Mouse (Mus musculus) hindlimb bud, embryonic 11.5 days (tissue): ENCODE results near the gene Rps6kc1.
A peak's percentile ranks its signal among the peaks of the same experiment; 100 is the strongest.

Experiments used
- DNase-seq: peaks from one replicate; pipeline ENCODE4 v3.0.0-alpha.2; 2012; ENCODE audit warnings: low read depth, low spot score; ENCODE audit errors: extremely low spot score

Gene Rps6kc1

GRCm38 (mm10) chr1:190901082-190901481 is 10.5 kb downstream of the Rps6kc1 start:
- DNase-seq: no peak

GRCm38 (mm10) chr1:190898899-190899575 is 12.5 kb downstream of the Rps6kc1 start:
- DNase-seq: no peak

GRCm38 (mm10) chr1:190898186-190898585 is 13.4 kb downstream of the Rps6kc1 start:
- DNase-seq: no peak

DNA sequence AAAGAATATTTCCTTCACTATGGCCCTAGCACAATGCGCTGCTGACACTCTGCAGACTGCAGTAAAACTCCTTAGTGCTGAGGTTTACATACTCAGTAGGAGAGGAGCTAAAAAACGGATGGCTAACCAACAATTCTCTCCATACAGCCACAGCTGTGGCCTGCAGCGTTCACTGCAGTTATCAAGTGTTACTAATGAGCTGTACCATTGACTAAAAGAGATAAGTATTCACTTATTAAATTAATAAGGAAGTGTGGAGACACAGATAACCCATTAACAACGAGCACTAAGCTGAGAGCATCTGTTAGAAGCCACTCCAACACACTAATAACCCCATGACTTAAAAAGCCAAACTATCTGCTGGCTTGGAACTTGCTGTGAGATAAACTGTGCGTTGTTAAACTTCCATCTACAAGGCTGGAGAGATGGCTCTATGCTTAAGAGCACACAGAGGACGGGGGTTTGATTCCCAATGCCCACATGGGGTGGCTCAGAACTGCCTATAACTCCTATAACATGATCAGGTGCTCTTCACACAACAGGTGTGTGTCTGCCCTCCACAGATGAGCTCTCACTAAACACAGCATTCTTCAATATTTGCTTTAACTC is 17.9 kb downstream of the Rps6kc1 start:
- no peak for DNase-seq

DNA sequence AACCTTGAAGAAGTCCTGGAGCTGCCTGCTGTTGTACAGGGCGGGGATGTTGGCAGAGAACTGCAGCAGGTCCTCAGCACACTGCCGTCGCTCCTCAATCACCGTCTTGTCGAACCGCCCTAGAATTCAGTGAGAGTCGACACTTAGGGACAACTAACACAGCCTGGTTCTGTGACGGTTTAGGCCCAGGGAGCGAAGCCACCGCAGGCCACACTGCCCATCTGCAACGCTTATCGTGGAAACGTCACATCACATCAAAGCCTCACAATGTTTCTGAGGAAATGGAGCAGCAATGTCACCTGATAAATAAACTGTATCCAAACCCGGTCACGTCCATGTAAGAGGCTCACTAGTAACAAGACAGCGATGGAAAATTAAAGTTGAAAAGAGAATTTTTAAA is 22.9 kb downstream of the Rps6kc1 start:
- DNase-seq: no peak

GRCm38 (mm10) chr1:190888031-190888430 is 23.5 kb downstream of the Rps6kc1 start:
- DNase-seq: no peak

DNA sequence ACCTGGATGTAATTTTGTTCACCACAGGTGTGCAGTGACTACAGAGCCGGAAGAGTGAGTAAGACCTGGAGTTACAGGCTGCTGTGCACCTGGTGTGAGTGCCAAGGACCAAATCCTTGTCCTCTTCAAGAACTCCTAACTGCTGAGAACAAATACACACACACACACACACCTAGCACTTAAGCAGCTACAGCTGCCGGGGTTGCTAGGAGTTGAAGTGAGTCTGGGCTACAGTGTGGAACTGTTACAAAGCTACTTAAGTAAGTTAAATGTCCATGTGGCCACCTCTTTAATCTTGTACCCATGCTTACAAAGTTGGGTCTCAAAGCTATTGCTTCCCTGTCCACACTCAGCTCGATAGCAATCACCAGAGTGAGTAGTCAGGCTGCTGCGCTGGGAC is 25.6 kb downstream of the Rps6kc1 start:
- DNase-seq: no peak

- DNase-seq: peak; percentile 53
Measured at GRCm38 (mm10) chr1:190881422-190881821, 30.1 kb downstream of the Rps6kc1 start.

- no peak for DNase-seq
Measured at GRCm38 (mm10) chr1:190880638-190881037, 30.9 kb downstream of the Rps6kc1 start.

GRCm38 (mm10) chr1:190875751-190876150 is 35.8 kb downstream of the Rps6kc1 start:
- no peak for DNase-seq

- DNase-seq: no peak
Measured at GRCm38 (mm10) chr1:190875089-190875488, 36.5 kb downstream of the Rps6kc1 start.

DNA sequence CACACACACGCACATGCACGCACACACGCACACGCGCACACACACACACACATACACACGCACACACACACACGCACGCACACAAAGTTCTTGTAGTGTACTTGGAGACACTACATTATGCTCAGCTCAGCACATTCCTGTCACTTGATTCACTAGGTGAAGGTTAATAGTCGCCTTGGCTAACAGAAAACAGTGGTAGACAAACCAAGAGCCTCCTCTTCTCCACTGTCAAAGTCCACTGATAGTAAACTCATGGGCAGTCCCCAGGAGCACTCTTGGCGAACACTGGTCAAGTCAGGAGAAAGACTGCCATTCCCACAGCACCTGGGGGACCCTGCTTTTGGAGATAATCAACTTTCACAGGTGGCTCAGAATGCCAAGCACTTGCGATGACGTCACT is 40.5 kb downstream of the Rps6kc1 start:
- no peak for DNase-seq

DNA sequence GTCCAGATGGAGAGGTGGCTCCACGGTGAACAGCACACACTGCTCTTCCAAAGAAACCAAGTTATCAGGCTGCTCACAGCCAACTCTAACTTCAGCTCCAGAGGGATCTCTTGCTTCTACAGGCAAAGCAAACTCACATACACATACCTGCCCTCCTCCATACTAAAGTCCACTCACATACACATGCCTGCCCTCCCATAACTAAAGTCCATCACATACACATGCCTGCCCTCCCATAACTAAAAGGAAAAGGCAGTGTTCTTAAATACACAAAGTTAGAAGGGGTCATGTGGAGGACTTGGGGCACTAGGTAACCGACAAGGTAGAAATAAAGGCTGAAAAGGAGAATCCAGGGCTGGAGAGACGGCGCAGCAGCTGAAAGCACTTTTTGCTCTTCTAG is 41.6 kb downstream of the Rps6kc1 start:
- no peak for DNase-seq

DNA sequence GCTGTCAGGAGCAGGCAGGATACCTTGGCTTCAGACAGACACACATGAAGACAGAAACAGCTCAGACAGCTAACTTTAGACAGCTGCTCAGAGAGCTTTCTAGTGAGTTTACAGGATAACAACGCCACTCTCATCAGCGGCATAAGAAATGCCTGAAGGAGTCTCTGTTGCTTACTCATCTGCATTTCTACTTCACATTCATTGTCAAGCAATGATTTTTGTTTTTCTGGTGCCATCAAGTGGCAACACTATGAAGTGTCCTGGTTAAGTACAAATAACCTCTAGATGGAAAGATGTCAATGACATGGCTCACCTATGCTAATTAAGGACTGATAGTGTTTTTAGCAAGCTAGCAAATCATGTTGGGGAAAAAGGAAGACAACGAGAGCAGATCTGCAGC is 42.8 kb downstream of the Rps6kc1 start:
- DNase-seq: no peak

GRCm38 (mm10) chr1:190861626-190862025 is 49.9 kb downstream of the Rps6kc1 start:
- DNase-seq: no peak

DNA sequence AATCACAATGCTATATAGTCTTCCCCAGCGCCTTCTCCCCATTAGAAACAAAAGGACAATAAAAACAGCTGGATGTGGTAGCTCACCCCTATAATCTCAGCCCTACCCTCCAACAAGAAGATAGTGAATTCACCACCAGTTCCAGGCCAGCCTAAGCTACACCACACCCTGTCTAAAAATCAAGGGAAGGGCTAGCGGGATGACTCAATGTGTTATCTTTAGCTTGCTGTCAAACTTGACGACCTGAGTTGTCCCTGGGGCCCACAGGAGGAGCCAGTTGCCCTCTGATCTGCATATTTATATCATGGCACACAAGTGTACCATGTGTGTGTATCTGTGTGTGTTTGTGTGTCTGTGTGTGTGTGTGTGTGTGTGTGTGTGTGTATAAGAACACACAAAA is 57.1 kb downstream of the Rps6kc1 start:
- no peak for DNase-seq

GRCm38 (mm10) chr1:190849162-190849865 is 62.3 kb downstream of the Rps6kc1 start:
- DNase-seq: no peak

DNA sequence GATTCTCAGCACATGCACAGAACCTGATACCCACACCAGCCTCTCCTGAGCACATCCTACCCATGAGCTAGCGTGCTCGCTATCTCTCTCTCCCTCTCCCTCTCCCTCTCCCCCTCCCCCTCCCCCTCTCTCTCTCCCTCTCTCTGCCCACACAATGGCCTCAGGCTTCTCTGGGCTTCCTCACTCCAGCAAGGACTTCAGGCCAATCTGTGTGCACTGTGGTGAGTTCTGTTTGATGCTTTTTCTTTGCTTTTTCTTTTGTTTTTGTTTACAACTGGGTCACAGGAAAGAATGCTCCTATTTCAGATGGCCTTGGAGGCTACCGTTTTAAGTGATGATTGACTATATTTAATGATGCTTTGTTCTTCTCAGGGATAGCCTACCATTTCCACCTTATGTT is 62.9 kb downstream of the Rps6kc1 start:
- DNase-seq: no peak

DNA sequence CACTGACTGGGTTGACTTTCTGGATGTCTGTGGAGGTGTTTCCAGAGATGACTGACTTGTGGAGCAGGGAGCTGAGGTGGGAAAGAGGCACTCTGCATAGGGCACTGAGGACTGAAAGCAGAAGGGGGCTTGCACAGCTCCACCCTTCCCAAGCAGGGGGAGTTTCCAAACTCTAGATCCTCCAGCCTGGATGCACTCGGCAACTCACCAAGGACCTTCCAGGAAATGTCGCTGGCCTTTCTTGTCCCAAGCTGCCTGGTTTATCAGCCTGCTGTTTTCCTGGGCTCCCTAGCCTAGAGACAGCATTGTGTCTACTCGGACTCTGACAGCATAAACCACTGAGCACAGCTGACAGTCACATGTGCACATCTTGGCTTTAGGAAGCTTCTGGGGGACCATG is 64.6 kb downstream of the Rps6kc1 start:
- no peak for DNase-seq

- DNase-seq: no peak
Measured at GRCm38 (mm10) chr1:190846074-190846730, 65.4 kb downstream of the Rps6kc1 start.

DNA sequence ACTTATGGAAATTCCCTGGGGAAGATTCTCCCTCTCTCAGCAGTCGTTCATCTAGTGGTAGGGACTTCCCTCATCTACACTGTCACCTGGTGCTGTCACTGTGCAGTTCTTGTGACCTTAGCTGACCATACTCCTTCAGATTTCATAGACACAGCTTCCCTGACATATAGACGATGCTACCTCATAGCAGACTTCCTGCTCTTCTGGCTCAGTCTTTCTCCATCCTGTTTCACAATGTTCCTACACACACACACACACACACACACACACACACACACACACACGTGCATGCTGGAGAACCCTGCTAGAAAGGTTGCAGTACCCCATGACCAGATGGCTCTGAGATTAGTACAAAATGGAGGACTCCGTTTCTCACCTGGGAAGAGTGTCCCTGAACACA is 66.2 kb downstream of the Rps6kc1 start:
- DNase-seq: no peak

- no peak for DNase-seq
Measured at GRCm38 (mm10) chr1:190844356-190844755, 67.2 kb downstream of the Rps6kc1 start.
